Mouse (Mus musculus) olfactory bulb, adult 2 months (tissue): ENCODE data around the gene Trpc1.

ENCODE experiments used
- CTCF ChIP-seq: fragments of 200-500 bp; IDR thresholded peaks from 2 replicates; pipeline ENCODE4 v1.5.1; 2012; ENCODE audit warnings: low read depth, mild to moderate bottlenecking, low read length, moderate library complexity; ENCODE audit not compliant: insufficient read depth
- POLR2A ChIP-seq: fragments of 200-500 bp; IDR thresholded peaks from 2 replicates; pipeline ENCODE4 v1.6.1; 2012; ENCODE audit warnings: mild to moderate bottlenecking, low read depth, low read length, moderate library complexity; ENCODE audit not compliant: insufficient read depth

DNA sequence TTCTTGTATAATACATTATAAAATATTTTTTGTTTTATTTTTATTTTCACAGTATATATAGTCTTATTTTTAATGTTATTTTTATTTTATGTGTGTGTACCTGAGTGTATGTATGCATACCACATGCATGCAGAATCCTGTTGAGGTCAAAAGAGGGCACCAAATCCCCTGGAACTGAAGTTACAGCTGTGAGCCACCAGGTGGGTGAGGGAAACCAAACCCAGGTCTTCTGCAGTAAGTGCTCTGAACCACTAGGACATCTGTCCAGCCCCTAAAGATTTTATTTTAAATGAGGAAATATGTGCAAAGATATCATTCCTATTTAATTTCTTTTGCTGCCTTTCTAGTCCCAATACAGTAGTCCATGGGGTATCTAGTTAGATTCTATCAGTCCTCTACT is 41.2 kb downstream of the Trpc1 start:
- no peak for TF ChIP-seq CTCF
- TF ChIP-seq POLR2A, result no peak
